In genomic region chrX:154347933-154348332, GRCm38 (mm10) we compare ENCODE assay signal across 47 mouse cellular contexts. TPM values are rescaled to one million over a fixed set of nuclear protein-coding genes. Genes with fewer than 3 reads are reported as not detected.
"Had no signal": no experiment of that assay in that cellular context is flagged by ENCODE, and none has a peak within 500 bp of the region (broad histone marks: within the 10 kb centered on the region; RNA-seq: fewer than 3 reads in every experiment).

No protein-coding gene starts in this region.

- H3K27ac ChIP-seq: limb, embryonic 10.5 days; limb, embryonic 12.5 days; limb, embryonic 13.5 days; limb, embryonic 15.5 days; liver, embryonic 12.5 days; liver, embryonic 13.5 days; liver, embryonic 14.5 days; liver, embryonic 15.5 days; lung, embryonic 15.5 days; macrophage; midbrain, embryonic 10.5 days; midbrain, embryonic 12.5 days; midbrain, embryonic 13.5 days; midbrain, embryonic 15.5 days; neural tube, embryonic 12.5 days had no signal

- ATAC-seq: liver, embryonic 12.5 days; liver, postnatal 0 days; lung, postnatal 0 days; midbrain, embryonic 13.5 days; midbrain, embryonic 15.5 days; midbrain, embryonic 16.5 days had no signal

- DNase-seq: liver; liver, embryonic 13.5 days; liver, postnatal 0 days; lung, adult 18-20 months; lung, adult 2 months; lung, embryonic 14.5 days; lung, postnatal 10 days; lung, postnatal 14 days; lung, postnatal 36 days; lung, postnatal 4 days; midbrain, embryonic 14.5 days had no signal

- H3K27me3 ChIP-seq: limb, embryonic 12.5 days; limb, embryonic 13.5 days; limb, embryonic 15.5 days; liver, embryonic 12.5 days; liver, embryonic 13.5 days; liver, embryonic 15.5 days; lung, embryonic 15.5 days; megakaryocyte, embryonic 14.5 days; midbrain, embryonic 12.5 days; midbrain, embryonic 13.5 days; midbrain, embryonic 15.5 days; neural tube, embryonic 12.5 days had no signal

- H3K4me1 ChIP-seq: limb, embryonic 10.5 days; limb, embryonic 12.5 days; limb, embryonic 13.5 days; limb, embryonic 15.5 days; liver, embryonic 12.5 days; liver, embryonic 13.5 days; liver, embryonic 15.5 days; lung, embryonic 15.5 days; megakaryocyte, embryonic 14.5 days; midbrain, embryonic 10.5 days; midbrain, embryonic 12.5 days; midbrain, embryonic 13.5 days; midbrain, embryonic 15.5 days; neural tube, embryonic 12.5 days had no signal

- H3K36me3 ChIP-seq: limb, embryonic 10.5 days; limb, embryonic 12.5 days; limb, embryonic 13.5 days; limb, embryonic 15.5 days; liver, embryonic 12.5 days; liver, embryonic 13.5 days; liver, embryonic 15.5 days; lung, embryonic 15.5 days; midbrain, embryonic 10.5 days; midbrain, embryonic 12.5 days; midbrain, embryonic 13.5 days; midbrain, embryonic 15.5 days; neural tube, embryonic 12.5 days had no signal

- H3K9me3 ChIP-seq: limb, embryonic 10.5 days; limb, embryonic 13.5 days; liver, embryonic 15.5 days; lung, embryonic 15.5 days; midbrain, embryonic 15.5 days had no signal

- H3K9ac ChIP-seq: limb, embryonic 12.5 days; limb, embryonic 13.5 days; limb, embryonic 15.5 days; liver, embryonic 12.5 days; liver, embryonic 13.5 days; liver, embryonic 14.5 days; liver, embryonic 15.5 days; liver, postnatal 0 days; lung, embryonic 14.5 days; lung, embryonic 15.5 days; midbrain, embryonic 12.5 days; midbrain, embryonic 13.5 days; midbrain, embryonic 15.5 days; neural tube, embryonic 12.5 days had no signal

- H3K4me3 ChIP-seq: limb, embryonic 10.5 days; limb, embryonic 12.5 days; limb, embryonic 13.5 days; limb, embryonic 15.5 days; liver, embryonic 12.5 days; liver, embryonic 13.5 days; liver, embryonic 15.5 days; lung, embryonic 15.5 days; megakaryocyte, embryonic 14.5 days; midbrain, embryonic 10.5 days; midbrain, embryonic 12.5 days; midbrain, embryonic 13.5 days; midbrain, embryonic 15.5 days; myocyte; neural tube, embryonic 12.5 days had no signal

RNA-seq across cellular contexts. Expression of gene 4930524N10Rik, which starts 4.7 kb away (rescaled TPM):
- total RNA-seq: left cerebral cortex, adult 8-10 months; left cerebral cortex, postnatal 10 days; left cerebral cortex, postnatal 14 days; left cerebral cortex, postnatal 25 days; left cerebral cortex, postnatal 36 days; liver, adult 2 months; megakaryocyte progenitor cell, adult 5-6 weeks; megakaryocyte, adult 5-6 weeks; megakaryocyte-erythroid progenitor cell, adult 5-6 weeks; midbrain, postnatal 0 days; monocyte, adult 5-6 weeks had no signal
- polyA plus RNA-seq: limb, embryonic 10.5 days; limb, embryonic 11.5 days; limb, embryonic 12.5 days; limb, embryonic 13.5 days; limb, embryonic 14.5 days; limb, embryonic 15.5 days; liver, adult 2 months; liver, embryonic 11.5 days; liver, embryonic 12.5 days; liver, embryonic 13.5 days; liver, embryonic 14.5 days; liver, embryonic 15.5 days; liver, embryonic 16.5 days; liver, postnatal 0 days; lung, adult 2 months; lung, embryonic 14.5 days; lung, embryonic 15.5 days; lung, embryonic 16.5 days; lung, postnatal 0 days; macrophage; midbrain, embryonic 10.5 days; midbrain, embryonic 11.5 days; midbrain, embryonic 12.5 days; midbrain, embryonic 13.5 days; midbrain, embryonic 14.5 days; midbrain, embryonic 15.5 days; midbrain, embryonic 16.5 days; midbrain, postnatal 0 days; myocyte; neural tube, embryonic 11.5 days; neural tube, embryonic 12.5 days had no signal
